Mouse (Mus musculus): ENCODE results near the gene Fmo3. TPM values are rescaled to one million over a fixed set of nuclear protein-coding genes. Genes with fewer than 3 reads are reported as not detected.

Fmo3 gene
- polyA plus RNA-seq (2015; fragmentation: Nextera tagmentation; extraction: Ambion mirVana) = not detected in 2 replicates

DNA sequence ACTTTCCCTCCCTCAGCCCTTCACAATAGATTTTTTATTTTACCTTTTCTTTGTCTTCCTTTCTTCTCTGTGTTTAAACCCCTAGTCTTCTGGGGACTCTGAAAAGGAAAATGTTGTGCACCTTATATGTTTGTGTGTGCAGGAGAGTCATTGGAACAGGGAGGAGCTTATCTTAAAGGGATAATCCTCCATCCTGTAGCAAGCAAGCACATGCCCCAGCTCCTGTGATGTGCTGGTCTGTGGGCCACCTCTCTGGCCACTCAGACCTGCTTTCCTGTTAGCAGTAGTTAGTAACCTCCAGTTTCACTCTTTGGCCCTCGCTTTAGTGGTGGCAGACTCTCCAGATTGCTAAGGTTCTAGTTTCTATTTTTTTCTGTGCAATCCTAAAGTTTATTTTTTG is at the start of gene Fmo3:
TSS of gene Fmo3 (minus strand) at position 101 of the 400 bp plus-strand sequence.
- 63% methylated on average over 1 of the region's 1 CpGs for WGBS
- no peak within 1 kb of the TSS for H3K9ac ChIP-seq (ENCODE audit: low read length)
- no peak within 1 kb of the TSS for H3K4me3 ChIP-seq (ENCODE audit: low read length)
- H3K27me3 ChIP-seq (ENCODE audit: control insufficient read depth, insufficient read depth, low read depth, low read length) = no peaks in the 10 kb centered on the region
- H3K36me3 ChIP-seq (ENCODE audit: control insufficient read depth, insufficient read depth, low read length) = no peaks in the 10 kb centered on the region
- H3K27ac ChIP-seq (ENCODE audit: low read length) = no peak within 1 kb of the TSS
- H3K4me1 ChIP-seq (replicated peaks; ENCODE audit: control insufficient read depth, insufficient read depth, low read length) = no peaks in the 10 kb centered on the region
- ATAC-seq (ENCODE audit: low read depth) = no peak
- no peak within 1 kb of the TSS for H3K4me2 ChIP-seq (ENCODE audit: low read depth, low read length)
- no peaks in the 10 kb centered on the region for H3K9me3 ChIP-seq (ENCODE audit: control insufficient read depth, low read length)

DNA sequence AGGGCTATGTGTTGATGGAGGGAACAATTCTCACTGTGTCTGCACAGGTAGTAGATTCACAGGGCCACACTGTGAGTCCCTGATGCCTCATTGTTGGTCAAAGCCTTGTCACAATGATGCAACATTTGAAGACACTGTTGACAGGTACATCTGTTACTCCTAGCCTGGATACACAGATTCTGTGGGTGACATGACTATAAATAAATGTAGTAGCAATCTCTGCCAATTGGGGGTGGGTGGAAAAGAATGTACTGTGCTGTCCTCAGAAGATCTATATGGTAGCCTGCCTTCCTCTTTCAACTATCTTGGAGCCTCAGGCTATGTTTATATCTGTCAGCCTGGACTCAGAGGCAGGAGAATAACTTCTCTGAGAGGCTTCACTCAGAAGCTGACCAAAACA is 38.7 kb upstream of the Fmo3 start:
- H3K9me3 ChIP-seq (ENCODE audit: control insufficient read depth, low read length) = no peaks in the 10 kb centered on the region
- no peak overlapping the region for H3K27ac ChIP-seq (ENCODE audit: low read length)
- H3K4me2 ChIP-seq (ENCODE audit: low read depth, low read length) = no peak overlapping the region

DNA sequence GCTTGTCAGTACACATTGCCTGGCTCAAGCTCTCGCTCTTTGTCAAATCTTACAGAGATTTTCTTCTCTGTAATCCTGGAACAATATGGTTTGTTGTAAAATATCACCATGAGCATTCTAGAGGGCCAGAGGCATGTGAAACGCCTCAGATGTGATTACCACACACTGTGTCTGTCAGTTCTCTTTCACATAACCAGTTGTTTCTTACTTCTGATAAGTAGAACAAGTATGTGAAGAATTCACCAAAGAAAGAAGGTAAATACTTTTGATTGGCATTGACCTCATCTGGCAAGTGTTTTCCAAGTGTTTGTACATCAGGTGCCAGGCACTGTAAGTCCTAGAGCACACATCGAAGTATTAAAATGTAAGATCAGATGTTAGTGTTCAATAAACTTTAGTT is 24.9 kb upstream of the Fmo3 start:
- H3K36me3 ChIP-seq (ENCODE audit: control insufficient read depth, insufficient read depth, low read length) = no peaks in the 10 kb centered on the region
- WGBS = 35% methylated on average over 3 of the region's 3 CpGs
- peak; percentile 56; the same call in 1 of the 2 replicates for ATAC-seq (ENCODE audit: low read depth)
- H3K9ac ChIP-seq (ENCODE audit: low read length) = no peak overlapping the region
- H3K27me3 ChIP-seq (ENCODE audit: control insufficient read depth, insufficient read depth, low read depth, low read length) = no peaks in the 10 kb centered on the region
- no peak overlapping the region for H3K27ac ChIP-seq (ENCODE audit: low read length)
- no peak overlapping the region for H3K4me2 ChIP-seq (ENCODE audit: low read depth, low read length)
- no peaks in the 10 kb centered on the region for H3K9me3 ChIP-seq (ENCODE audit: control insufficient read depth, low read length)
- H3K4me3 ChIP-seq (ENCODE audit: low read length) = no peak overlapping the region
- H3K4me1 ChIP-seq (replicated peaks; ENCODE audit: control insufficient read depth, insufficient read depth, low read length) = no peaks in the 10 kb centered on the region

More for the DNA sequence above, 38.7 kb upstream of the Fmo3 start:
- ATAC-seq (ENCODE audit: low read depth) = no peak
- Histone ChIP-seq H3K9ac (ENCODE audit: low read length) (no peak overlapping the region), H3K4me1 (replicated peaks; ENCODE audit: control insufficient read depth, insufficient read depth, low read length) (no peaks in the 10 kb centered on the region), H3K36me3 (ENCODE audit: control insufficient read depth, insufficient read depth, low read length) (no peaks in the 10 kb centered on the region), H3K4me3 (ENCODE audit: low read length) (no peak overlapping the region), H3K27me3 (ENCODE audit: control insufficient read depth, insufficient read depth, low read depth, low read length) (no peaks in the 10 kb centered on the region)

DNA sequence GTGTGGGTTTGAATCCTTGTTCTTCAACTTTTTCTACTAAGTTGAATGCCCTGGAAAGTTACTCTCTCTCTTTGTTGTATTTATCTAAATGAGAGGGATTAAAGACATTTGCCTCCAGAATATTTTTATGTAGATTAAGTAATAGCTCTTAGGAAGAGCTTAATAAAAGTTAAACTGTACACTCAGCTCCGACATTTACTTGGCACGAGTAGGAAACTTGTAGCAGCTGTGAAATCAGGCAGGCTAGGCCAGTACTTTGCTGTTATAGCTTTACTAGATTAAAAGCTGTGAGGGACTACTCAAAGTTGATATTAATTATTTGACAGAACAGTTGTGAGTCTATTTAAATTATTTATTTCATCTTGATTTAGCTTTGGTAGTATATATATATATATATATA is 19.2 kb upstream of the Fmo3 start:
- Histone ChIP-seq H3K9me3 (ENCODE audit: control insufficient read depth, low read length) (no peaks in the 10 kb centered on the region; the same call in 1 of the 2 replicates), H3K27me3 (ENCODE audit: control insufficient read depth, insufficient read depth, low read depth, low read length) (no peaks in the 10 kb centered on the region), H3K36me3 (ENCODE audit: control insufficient read depth, insufficient read depth, low read length) (no peaks in the 10 kb centered on the region), H3K27ac (ENCODE audit: low read length) (peak overlapping the region; percentile 55; the same call in 1 of the 2 replicates), H3K4me3 (ENCODE audit: low read length) (no peak overlapping the region), H3K4me2 (ENCODE audit: low read depth, low read length) (no peak overlapping the region), H3K9ac (ENCODE audit: low read length) (no peak overlapping the region), H3K4me1 (replicated peaks; ENCODE audit: control insufficient read depth, insufficient read depth, low read length) (no peaks in the 10 kb centered on the region)
- WGBS = 53% methylated on average over 2 of the region's 2 CpGs
- peak; percentile 79 for ATAC-seq (ENCODE audit: low read depth)

DNA sequence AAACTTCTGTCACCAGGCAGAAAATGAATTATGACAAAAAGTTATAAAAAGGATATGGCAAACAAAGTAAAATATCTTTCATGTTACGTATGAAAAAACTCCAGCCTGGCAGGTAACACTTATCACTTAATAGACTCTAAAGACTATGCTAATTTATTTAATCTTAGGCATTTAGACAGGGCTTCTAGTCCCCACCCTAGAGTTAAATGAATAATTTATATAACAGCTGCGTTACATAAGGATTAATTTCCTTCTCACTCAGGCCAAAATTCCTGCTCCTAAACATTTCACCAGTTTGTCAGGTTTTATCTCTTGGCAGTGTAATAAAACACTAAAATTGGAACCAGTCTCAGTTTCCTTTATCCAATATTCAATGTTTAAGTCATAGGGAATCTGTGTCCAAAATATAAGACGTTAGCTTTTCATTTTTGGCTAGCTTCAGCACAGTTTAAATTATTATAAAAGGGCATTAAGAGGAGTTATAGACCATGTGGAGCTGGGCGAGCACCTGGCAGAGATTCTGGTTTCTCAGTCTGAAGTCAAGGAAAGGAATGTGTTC is 17.0 kb upstream of the Fmo3 start:
- peak overlapping the region; percentile 56; the same call in 1 of the 2 replicates for H3K27ac ChIP-seq (ENCODE audit: low read length)

DNA sequence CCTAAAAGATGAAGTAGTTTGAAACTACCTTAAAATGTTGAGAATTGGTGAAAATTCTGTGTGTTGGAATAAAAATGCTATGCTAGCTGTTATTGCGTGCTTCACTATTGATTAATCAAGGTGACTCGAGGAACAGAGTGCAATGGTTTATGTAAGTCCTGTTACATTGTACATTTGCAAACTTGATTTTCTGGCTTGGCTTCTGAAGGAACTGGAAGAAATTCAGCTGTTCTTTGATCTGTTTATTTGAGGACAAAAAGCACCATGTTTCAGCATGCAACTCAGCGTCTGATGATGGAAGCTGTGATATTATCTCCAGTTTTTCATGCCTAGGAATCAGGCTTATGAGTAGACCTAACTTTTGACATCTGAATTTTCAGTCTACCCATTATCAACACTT is 3.2 kb upstream of the Fmo3 start:
- Histone ChIP-seq H3K9ac (ENCODE audit: low read length) (no peak overlapping the region), H3K9me3 (ENCODE audit: control insufficient read depth, low read length) (no peaks in the 10 kb centered on the region), H3K4me3 (ENCODE audit: low read length) (no peak overlapping the region), H3K27me3 (ENCODE audit: control insufficient read depth, insufficient read depth, low read depth, low read length) (no peaks in the 10 kb centered on the region), H3K4me1 (replicated peaks; ENCODE audit: control insufficient read depth, insufficient read depth, low read length) (no peaks in the 10 kb centered on the region), H3K27ac (ENCODE audit: low read length) (no peak overlapping the region), H3K4me2 (ENCODE audit: low read depth, low read length) (no peak overlapping the region), H3K36me3 (ENCODE audit: control insufficient read depth, insufficient read depth, low read length) (no peaks in the 10 kb centered on the region)
- ATAC-seq (ENCODE audit: low read depth) = no peak
- 58% methylated on average over 3 of the region's 3 CpGs for WGBS

More for the DNA sequence above, 17.0 kb upstream of the Fmo3 start:
- ATAC-seq (ENCODE audit: low read depth) = peak; percentile 67
- H3K9me3 ChIP-seq (ENCODE audit: control insufficient read depth, low read length) = no peaks in the 10 kb centered on the region; the same call in 1 of the 2 replicates
- WGBS = 42% methylated on average over 4 of the region's 4 CpGs
- H3K9ac ChIP-seq (ENCODE audit: low read length) = no peak overlapping the region
- no peaks in the 10 kb centered on the region for H3K27me3 ChIP-seq (ENCODE audit: control insufficient read depth, insufficient read depth, low read depth, low read length)
- no peaks in the 10 kb centered on the region for H3K4me1 ChIP-seq (replicated peaks; ENCODE audit: control insufficient read depth, insufficient read depth, low read length)
- H3K36me3 ChIP-seq (ENCODE audit: control insufficient read depth, insufficient read depth, low read length) = no peaks in the 10 kb centered on the region
- H3K4me3 ChIP-seq (ENCODE audit: low read length) = no peak overlapping the region
- H3K4me2 ChIP-seq (ENCODE audit: low read depth, low read length) = no peak overlapping the region

DNA sequence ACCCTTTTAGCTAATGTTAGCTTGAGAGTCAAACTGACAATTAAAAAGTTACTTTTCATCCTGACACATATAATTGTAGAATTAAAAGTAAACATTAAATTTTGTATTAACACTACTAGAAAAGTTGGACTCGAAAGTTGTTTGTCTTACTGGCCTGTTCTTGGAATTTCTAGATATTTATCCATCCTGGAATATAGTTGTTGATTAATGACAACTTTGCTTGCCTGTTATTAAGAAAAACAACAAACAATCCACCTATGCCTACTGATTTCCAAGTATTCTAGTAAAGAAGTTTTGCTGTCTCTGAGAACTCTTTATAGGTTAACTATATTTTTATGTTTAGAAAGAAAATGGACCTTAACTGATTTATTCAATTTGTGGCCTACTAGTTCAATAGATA is 2.4 kb upstream of the Fmo3 start:
- whole genome bisulfite sequencing = 60% methylated on average over 1 of the region's 1 CpGs
- Histone ChIP-seq H3K27me3 (ENCODE audit: control insufficient read depth, insufficient read depth, low read depth, low read length) (no peaks in the 10 kb centered on the region), H3K36me3 (ENCODE audit: control insufficient read depth, insufficient read depth, low read length) (no peaks in the 10 kb centered on the region)

DNA sequence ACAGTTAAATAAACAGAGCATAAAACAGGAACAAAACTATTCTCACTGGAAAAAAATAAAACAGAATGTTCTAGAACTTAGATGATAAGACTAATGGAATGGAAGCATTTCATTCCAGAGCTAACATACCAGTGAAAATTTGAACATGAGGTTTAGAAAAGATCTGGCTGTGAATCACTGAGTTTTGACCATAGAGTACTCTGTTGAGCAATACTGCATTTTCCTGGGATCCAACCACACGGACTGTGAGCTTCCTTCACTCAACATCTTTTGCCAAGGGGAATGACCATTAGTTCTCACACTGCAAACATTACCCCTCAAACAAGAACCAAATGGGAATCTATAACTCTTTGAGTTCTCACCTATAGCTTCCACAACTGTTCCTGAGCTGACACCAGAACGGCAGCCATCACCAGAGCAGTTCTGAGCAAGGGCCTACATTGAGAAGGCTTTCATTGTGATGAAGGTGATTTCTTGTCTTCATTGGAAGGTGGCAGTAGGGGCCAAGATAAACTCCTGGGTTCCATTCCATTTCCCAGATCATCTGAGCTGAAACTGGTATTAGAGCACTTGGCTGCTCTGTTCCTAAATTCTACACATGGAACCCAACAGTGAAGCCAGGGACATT is 1.9 kb upstream of the Fmo3 start:
- Histone ChIP-seq H3K4me3 (ENCODE audit: low read length) (no peak overlapping the region), H3K4me1 (replicated peaks; ENCODE audit: control insufficient read depth, insufficient read depth, low read length) (no peaks in the 10 kb centered on the region), H3K4me2 (ENCODE audit: low read depth, low read length) (no peak overlapping the region), H3K27ac (ENCODE audit: low read length) (no peak overlapping the region), H3K27me3 (ENCODE audit: control insufficient read depth, insufficient read depth, low read depth, low read length) (no peaks in the 10 kb centered on the region), H3K9me3 (ENCODE audit: control insufficient read depth, low read length) (no peaks in the 10 kb centered on the region), H3K36me3 (ENCODE audit: control insufficient read depth, insufficient read depth, low read length) (no peaks in the 10 kb centered on the region), H3K9ac (ENCODE audit: low read length) (no peak overlapping the region)
- no peak for ATAC-seq (ENCODE audit: low read depth)
- 85% methylated on average over 2 of the region's 2 CpGs for WGBS

More for the DNA sequence above, 2.4 kb upstream of the Fmo3 start:
- Histone ChIP-seq H3K9ac (ENCODE audit: low read length) (no peak overlapping the region), H3K4me2 (ENCODE audit: low read depth, low read length) (no peak overlapping the region), H3K4me1 (replicated peaks; ENCODE audit: control insufficient read depth, insufficient read depth, low read length) (no peaks in the 10 kb centered on the region), H3K9me3 (ENCODE audit: control insufficient read depth, low read length) (no peaks in the 10 kb centered on the region), H3K27ac (ENCODE audit: low read length) (no peak overlapping the region), H3K4me3 (ENCODE audit: low read length) (no peak overlapping the region)
- ATAC-seq (ENCODE audit: low read depth) = no peak

DNA sequence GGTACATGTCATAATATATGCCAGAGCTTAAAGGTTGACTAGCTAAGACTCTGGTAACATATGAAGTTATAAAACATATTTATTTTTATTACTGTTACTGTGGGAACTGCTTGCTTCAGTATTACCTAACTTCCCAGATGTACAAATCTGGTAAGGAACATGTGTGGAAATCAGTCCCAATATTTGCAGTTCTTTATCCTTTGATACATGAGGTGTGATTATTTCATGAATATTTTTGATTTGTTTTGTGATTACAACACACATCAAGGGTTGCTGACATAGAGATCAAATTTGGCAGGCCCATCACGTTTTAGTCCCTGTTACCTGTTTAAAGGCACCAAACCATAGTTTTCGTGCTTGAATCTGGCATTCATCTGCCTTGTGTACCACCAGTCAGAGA is 20.8 kb downstream of the Fmo3 start:
- no peaks in the 10 kb centered on the region for H3K4me1 ChIP-seq (replicated peaks; ENCODE audit: control insufficient read depth, insufficient read depth, low read length)
- 62% methylated on average over 2 of the region's 2 CpGs for WGBS
- no peak overlapping the region for H3K27ac ChIP-seq (ENCODE audit: low read length)
- ATAC-seq (ENCODE audit: low read depth) = no peak
- H3K36me3 ChIP-seq (ENCODE audit: control insufficient read depth, insufficient read depth, low read length) = no peaks in the 10 kb centered on the region
- H3K9me3 ChIP-seq (ENCODE audit: control insufficient read depth, low read length) = no peaks in the 10 kb centered on the region
- H3K4me3 ChIP-seq (ENCODE audit: low read length) = no peak overlapping the region
- no peaks in the 10 kb centered on the region for H3K27me3 ChIP-seq (ENCODE audit: control insufficient read depth, insufficient read depth, low read depth, low read length)
- no peak overlapping the region for H3K4me2 ChIP-seq (ENCODE audit: low read depth, low read length)
- no peak overlapping the region for H3K9ac ChIP-seq (ENCODE audit: low read length)
